Mouse (Mus musculus): Measurements from ENCODE around the gene Tekt4.

DNA sequence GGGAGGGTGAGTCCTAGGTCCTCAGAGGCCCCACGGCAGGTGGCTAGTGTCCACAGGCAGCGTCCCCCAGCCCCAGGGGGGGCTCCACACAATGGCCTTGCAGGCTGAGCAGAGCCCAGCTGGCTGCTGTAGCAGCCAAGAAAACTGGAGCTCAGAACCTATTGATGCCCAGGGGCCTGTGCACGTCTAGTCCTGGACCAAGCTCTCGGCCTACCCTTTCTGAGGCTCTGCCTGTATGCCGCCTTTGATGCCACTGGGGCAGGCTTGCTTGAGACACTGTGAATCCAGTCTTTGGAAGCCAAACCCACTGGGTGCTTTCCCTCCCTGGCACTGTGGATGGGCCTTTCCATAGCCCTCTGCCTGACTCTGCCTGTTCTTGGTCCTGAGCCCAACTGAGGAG is 65.1 kb downstream of the Tekt4 start:
- TF ChIP-seq POLR2A (IDR thresholded peaks at IDR 0.05; ENCODE audit: insufficient read length, low read depth) (no peak), USF1 (IDR thresholded peaks at IDR 0.05; ENCODE audit: low read depth) (no peak), MAX (IDR thresholded peaks at IDR 0.05; ENCODE audit: low read depth) (no peak), TCF12 (IDR thresholded peaks at IDR 0.05; ENCODE audit: insufficient read depth, poor library complexity, severe bottlenecking) (no peak), REST (IDR thresholded peaks at IDR 0.05; ENCODE audit: insufficient read depth, insufficient read length) (no peak), MYOD1 (IDR thresholded peaks at IDR 0.05; ENCODE audit: control insufficient read depth in 1 of 3, insufficient read length in 2 of 3, low read depth in 2 of 3) (no peak)

Measured in myocyte (in vitro differentiated cells).